Mouse (Mus musculus) heart, adult 2 months (tissue): ENCODE results near the gene Dnaic1. TPM values are rescaled to one million over a fixed set of nuclear protein-coding genes. Genes with fewer than 3 reads are reported as not detected.

Source experiments
- DNase-seq, 2 experiments: peaks; one replicate each; pipeline ENCODE4 v3.0.0; 2021
- H3K27ac ChIP-seq: fragments of 200-600 bp; 2 replicates; pipeline ENCODE4 v1.8.1; 2022
- H3K27me3 ChIP-seq: fragments of 200-500 bp; 2 replicates; pipeline ENCODE4 v1.6.1; 2012; ENCODE audit warnings: mild to moderate bottlenecking, low read length, inconsistent platforms, mixed read lengths; ENCODE audit not compliant: control insufficient read depth, insufficient read depth
- H3K36me3 ChIP-seq: fragments of 200-500 bp; 2 replicates; pipeline ENCODE4 v1.6.1; 2012; ENCODE audit warnings: low read length, inconsistent platforms; ENCODE audit not compliant: control insufficient read depth, insufficient read depth
- H3K4me1 ChIP-seq: fragments of 200-500 bp; 2 replicates; pipeline ENCODE4 v1.6.1; 2011; ENCODE audit warnings: low read length; ENCODE audit not compliant: control insufficient read depth, insufficient read depth
- H3K4me3 ChIP-seq: fragments of 200-600 bp; 2 replicates; pipeline ENCODE4 v1.8.1; 2022
- H3K79me2 ChIP-seq: fragments of 200-500 bp; replicated peaks from 2 replicates; pipeline ENCODE4 v1.6.1; 2012; ENCODE audit warnings: mild to moderate bottlenecking, inconsistent platforms, low read length, moderate library complexity, mixed read lengths; ENCODE audit not compliant: control insufficient read depth, insufficient read depth
- H3K9ac ChIP-seq: fragments of 200-500 bp; 2 replicates; pipeline ENCODE4 v1.6.1; 2012; ENCODE audit warnings: low read depth, mild to moderate bottlenecking, control low read depth, inconsistent platforms, low read length, mixed read lengths
- CTCF ChIP-seq: fragments of 200-600 bp; IDR thresholded peaks from 2 replicates; pipeline ENCODE4 v1.8.1; 2022; ENCODE audit warnings: antibody characterized with exemption, mild to moderate bottlenecking, moderate library complexity
- EP300 ChIP-seq: fragments of 200-500 bp; IDR thresholded peaks from 2 replicates; pipeline ENCODE4 v1.6.1; 2011; ENCODE audit warnings: low read depth, low read length, control low read depth; ENCODE audit not compliant: insufficient read depth
- POLR2A ChIP-seq: fragments of 200-500 bp; IDR thresholded peaks from 2 replicates; pipeline ENCODE4 v1.6.1; 2011; ENCODE audit warnings: mild to moderate bottlenecking, low read depth, low read length, control low read depth; ENCODE audit not compliant: insufficient read depth
- WGBS: fragments of 180-500 bp; shearing (Covaris S2); methylation state at CpG from one replicate; pipeline ENCODE4 v1.1.7; 2018; 5-methylcytosine and 5-hydroxymethylcytosine counted together
- intact Hi-C: fragments of 180-260 bp; cut with DNase I; formaldehyde crosslinking; loops from one replicate; pipeline ENCODE4 v1.15.1; 2025
- long read RNA-seq: library from polyadenylated mRNA; stranded (forward); transcript quantifications from one replicate; pipeline ENCODE4 v2.0.0, GENCODE M21; 2021
- polyA plus RNA-seq: library from polyadenylated mRNA; depleted of rRNA; stranded (reverse); fragments of >200 nt; gene quantifications from 2 replicates; pipeline ENCODE4 v1.2.3, GENCODE M21; 2012; rRNA removed
- total RNA-seq, 2 experiments: library from RNA; stranded (reverse); gene quantifications; 2 replicates each; pipeline ENCODE4 v1.2.3; 2021

Dnaic1 gene
- total RNA-seq, result 1 to 10 TPM in 1 of 2 experiments, under 1 TPM in 1; 0.94 to 2.3 TPM
- 7.3 and 8.6 TPM in 2 replicates for polyA plus RNA-seq
- long read RNA-seq, partial matches to known transcripts, result 1 of 1 reads
- long read RNA-seq, other reads (novel, unspliced or antisense), result 0 of 1 reads

- peaks cover 14% of the 10 kb centered on the region for H3K4me1 ChIP-seq
- peak within 1 kb of the TSS; percentile 75 for H3K27ac ChIP-seq
- no peaks in the 10 kb centered on the region for H3K27me3 ChIP-seq
- peak within 1 kb of the TSS; percentile 89 for H3K9ac ChIP-seq
- peak; percentile 82 for TF ChIP-seq CTCF
- TF ChIP-seq EP300, result peak; percentile 66; the same call in 1 of the 2 replicates
- peak; percentile 90 for TF ChIP-seq POLR2A
- no peaks in the 10 kb centered on the region; the same call in 1 of the 2 replicates for H3K36me3 ChIP-seq
- peak; percentile 98 to 100 for DNase-seq
- intact Hi-C loops, result no loop called here
- H3K4me3 ChIP-seq, result peak within 1 kb of the TSS; percentile 82
- no peaks in the 10 kb centered on the region for H3K79me2 ChIP-seq
- under 1% methylated on average over 41 of the region's 41 CpGs for WGBS
Measured at GRCm38 (mm10) chr4:41569411-41569885, at the start of gene Dnaic1, which contains the start of gene Fam219a. TSS of gene Dnaic1 (plus strand) at chr4:41569775. TSS of gene Fam219a (minus strand) at chr4:41569538.

GRCm38 (mm10) chr4:41520641-41521040 lies 48.9 kb upstream of the Dnaic1 start:
- DNase-seq, result no peak
- H3K4me1 ChIP-seq, result no peaks in the 10 kb centered on the region
- TF ChIP-seq EP300 (no peak), CTCF (no peak), POLR2A (no peak)
- H3K27me3 ChIP-seq, result no peaks in the 10 kb centered on the region
- no peak overlapping the region for H3K9ac ChIP-seq
- intact Hi-C loops, result no loop called here
- H3K4me3 ChIP-seq, result no peak overlapping the region
- 70% methylated on average over 14 of the region's 14 CpGs for WGBS
- H3K27ac ChIP-seq, result no peak overlapping the region
- H3K79me2 ChIP-seq, result no peaks in the 10 kb centered on the region
- no peaks in the 10 kb centered on the region for H3K36me3 ChIP-seq

- Histone ChIP-seq H3K4me1 (no peaks in the 10 kb centered on the region), H3K36me3 (no peaks in the 10 kb centered on the region), H3K27me3 (no peaks in the 10 kb centered on the region), H3K4me3 (no peak overlapping the region), H3K27ac (no peak overlapping the region), H3K9ac (no peak overlapping the region), H3K79me2 (no peaks in the 10 kb centered on the region)
- intact Hi-C loops, result loop anchor here (1.0 kb wide), 1 partner anchor 131 kb away; no protein-coding TSS in a partner anchor
- 96% methylated on average over 6 of the region's 6 CpGs for WGBS
- TF ChIP-seq EP300, result no peak
- TF ChIP-seq CTCF, result no peak
- no peak for TF ChIP-seq POLR2A
- DNase-seq, result no peak
Measured at GRCm38 (mm10) chr4:41522136-41522535, 47.4 kb upstream of the Dnaic1 start.

- WGBS, result 66% methylated on average over 5 of the region's 5 CpGs
- H3K9ac ChIP-seq, result no peak overlapping the region
- H3K4me3 ChIP-seq, result no peak overlapping the region
- no peaks in the 10 kb centered on the region for H3K36me3 ChIP-seq
- H3K4me1 ChIP-seq, result peaks cover under 1% of the 10 kb centered on the region; the same call in 1 of the 2 replicates
- intact Hi-C loops, result loop anchor here (1.0 kb wide), 2 partner anchors 91 to 131 kb away; no protein-coding TSS in a partner anchor
- DNase-seq, result no peak
- TF ChIP-seq POLR2A (no peak), CTCF (peak; percentile 93)
- H3K27ac ChIP-seq, result no peak overlapping the region
- no peaks in the 10 kb centered on the region for H3K27me3 ChIP-seq
- H3K79me2 ChIP-seq, result no peaks in the 10 kb centered on the region
Measured at GRCm38 (mm10) chr4:41522788-41523187, 46.8 kb upstream of the Dnaic1 start.

GRCm38 (mm10) chr4:41523839-41524238 lies 45.7 kb upstream of the Dnaic1 start:
- TF ChIP-seq CTCF (no peak), POLR2A (no peak), EP300 (no peak)
- Histone ChIP-seq H3K9ac (no peak overlapping the region), H3K79me2 (no peaks in the 10 kb centered on the region), H3K4me1 (peaks cover 3% of the 10 kb centered on the region), H3K27ac (no peak overlapping the region), H3K36me3 (no peaks in the 10 kb centered on the region), H3K27me3 (no peaks in the 10 kb centered on the region), H3K4me3 (no peak overlapping the region)
- 51% methylated on average over 7 of the region's 7 CpGs for WGBS
- intact Hi-C loops, result loop anchor here (1.0 kb wide), 1 partner anchor 89 kb away; no protein-coding TSS in a partner anchor
- no peak for DNase-seq

- Histone ChIP-seq H3K27ac (no peak overlapping the region), H3K4me1 (peaks cover 5% of the 10 kb centered on the region), H3K79me2 (no peaks in the 10 kb centered on the region), H3K27me3 (no peaks in the 10 kb centered on the region), H3K36me3 (no peaks in the 10 kb centered on the region), H3K9ac (no peak overlapping the region), H3K4me3 (no peak overlapping the region)
- no peak for DNase-seq
- intact Hi-C loops, result no loop called here
- WGBS, result 75% methylated on average over 9 of the region's 9 CpGs
- TF ChIP-seq EP300 (no peak), CTCF (no peak), POLR2A (no peak)
Measured at GRCm38 (mm10) chr4:41524829-41525228, 44.7 kb upstream of the Dnaic1 start.
